Mouse (Mus musculus) retina, postnatal 1 day (tissue): ENCODE measurements around the gene Cep97.
"Not testable (repeated sequence)": the region's sequence is repeated elsewhere in the genome, so short reads cannot be mapped to it uniquely, and the experiment has no call there.

ENCODE experiments used
- DNase-seq: peaks from one replicate; pipeline ENCODE4 v3.0.0-alpha.2; 2012

Cep97 gene

DNA sequence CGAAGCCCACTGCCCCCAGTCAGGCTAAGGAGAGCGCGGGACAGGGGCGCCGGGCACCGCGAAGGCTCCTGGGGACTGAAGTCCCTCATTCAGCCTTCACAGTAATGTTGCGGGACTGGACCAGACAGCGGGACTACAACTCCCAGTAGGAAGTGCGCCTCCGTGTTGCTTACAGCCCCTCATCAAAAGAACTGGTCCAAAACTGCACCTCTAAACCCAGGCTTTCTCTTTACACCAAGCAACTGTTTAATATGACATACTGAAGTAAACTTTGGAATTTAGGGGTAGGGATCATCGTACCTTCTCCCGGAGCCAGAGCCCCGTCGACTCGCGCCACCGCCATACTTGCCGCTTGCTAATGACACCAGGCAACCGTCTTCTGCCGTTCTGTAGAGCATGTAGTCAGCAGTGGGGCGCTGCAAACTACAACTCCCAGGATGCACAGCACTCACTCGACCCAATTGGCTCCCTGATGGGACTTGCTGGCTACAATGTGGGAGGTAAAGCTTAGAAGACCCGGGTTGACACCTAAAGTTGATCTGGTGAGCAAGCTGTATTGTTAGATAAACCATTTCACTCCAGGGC, at the start of gene Cep97:
Cep97 (minus strand) TSS at position 403 of the 585 bp plus-strand sequence.
- peak; percentile 96 for DNase-seq

DNA sequence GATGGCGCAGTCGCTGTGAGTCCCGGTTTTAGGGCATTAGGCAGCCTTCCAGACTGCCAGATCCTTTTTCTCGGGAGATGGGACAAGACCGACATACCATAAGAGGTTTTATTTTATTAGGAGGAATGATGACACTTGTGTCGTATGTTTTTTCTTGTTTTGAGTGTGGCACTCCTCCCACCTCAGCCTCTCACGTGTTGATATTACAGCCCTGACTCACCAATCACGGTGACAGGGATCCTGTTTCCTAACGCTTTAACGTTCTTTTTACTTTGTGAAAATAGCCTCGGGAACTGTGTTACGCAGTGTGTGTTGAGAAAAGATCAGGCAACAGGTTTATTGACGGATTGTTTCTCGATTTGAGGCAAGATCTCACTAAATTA, 40.2 kb upstream of the Cep97 start:
- DNase-seq = no peak

DNA sequence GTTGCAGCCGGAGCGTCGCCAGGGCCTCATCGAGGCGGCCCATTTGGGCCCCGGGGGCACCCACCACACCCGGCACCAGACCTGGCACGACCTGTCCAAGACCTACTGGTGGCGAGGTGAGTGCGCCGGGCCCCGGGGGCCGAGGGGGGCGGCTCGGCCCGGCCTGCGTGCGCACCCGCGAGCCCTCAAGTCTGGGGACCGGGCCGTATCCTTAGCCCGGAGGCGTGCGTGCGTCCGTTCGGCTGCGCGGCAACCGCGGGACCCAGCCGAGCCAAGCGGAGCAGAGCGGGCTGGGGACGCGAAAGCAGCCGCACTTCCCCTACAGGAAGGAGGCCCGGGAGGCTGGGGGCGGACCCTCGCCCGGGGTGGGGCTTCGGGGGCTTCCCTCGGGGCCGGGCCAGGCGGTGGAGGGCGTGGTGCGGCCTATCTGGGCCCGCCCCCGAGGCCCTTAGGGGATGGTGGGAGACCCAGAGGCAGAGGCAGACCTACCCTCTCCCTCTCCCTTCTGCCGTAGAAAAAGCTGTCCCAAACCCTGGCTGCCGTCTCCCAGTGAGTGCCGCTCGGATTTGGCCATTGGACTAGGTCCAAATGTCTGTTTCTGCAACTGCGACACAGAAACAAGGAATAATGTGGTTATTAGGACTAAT, 39.7 kb upstream of the Cep97 start:
- DNase-seq = peak; percentile 92

DNA sequence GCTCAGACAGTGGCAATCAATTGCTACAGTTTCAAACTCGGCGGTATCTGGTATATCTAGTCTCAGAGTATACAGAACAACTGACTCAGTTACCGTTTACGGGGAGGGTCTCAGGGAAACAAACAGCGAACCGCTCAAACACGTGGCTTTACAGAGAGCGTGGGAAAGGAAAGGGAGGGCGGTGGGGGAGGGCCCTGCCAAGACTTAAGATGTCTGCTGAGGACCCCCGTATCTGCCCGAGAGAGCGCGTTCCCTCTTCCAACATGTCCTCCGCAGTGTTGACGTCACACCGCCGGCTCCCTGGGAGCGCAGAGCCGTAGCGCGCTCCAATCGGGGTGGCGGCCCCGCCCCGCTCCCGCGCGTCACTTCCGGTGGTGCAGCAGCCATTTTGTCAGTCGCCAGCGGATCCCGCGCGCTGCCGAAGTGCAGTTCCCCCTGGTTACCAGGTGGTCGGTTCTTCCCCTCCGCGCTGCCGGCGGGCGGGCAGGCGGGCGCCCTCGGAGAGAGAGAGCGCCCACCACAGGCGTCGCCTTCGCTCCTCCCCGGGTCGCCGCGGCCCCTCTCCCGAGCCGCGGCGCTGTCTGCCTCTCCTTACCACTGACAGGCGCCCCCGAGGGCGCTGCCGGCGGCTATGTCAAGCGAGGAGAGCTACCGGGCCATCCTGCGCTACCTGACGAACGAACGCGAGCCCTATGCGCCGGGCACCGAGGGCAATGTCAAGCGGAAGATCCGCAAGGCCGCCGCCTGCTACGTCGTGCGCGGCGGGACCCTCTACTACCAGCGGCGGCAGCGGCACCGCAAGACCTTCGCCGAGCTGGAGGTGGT, 39.0 kb upstream of the Cep97 start, which contains the start of gene Zbtb11:
Zbtb11 (plus strand) TSS at position 453 of the 825 bp plus-strand sequence.
- peak; percentile 100 for DNase-seq

DNA sequence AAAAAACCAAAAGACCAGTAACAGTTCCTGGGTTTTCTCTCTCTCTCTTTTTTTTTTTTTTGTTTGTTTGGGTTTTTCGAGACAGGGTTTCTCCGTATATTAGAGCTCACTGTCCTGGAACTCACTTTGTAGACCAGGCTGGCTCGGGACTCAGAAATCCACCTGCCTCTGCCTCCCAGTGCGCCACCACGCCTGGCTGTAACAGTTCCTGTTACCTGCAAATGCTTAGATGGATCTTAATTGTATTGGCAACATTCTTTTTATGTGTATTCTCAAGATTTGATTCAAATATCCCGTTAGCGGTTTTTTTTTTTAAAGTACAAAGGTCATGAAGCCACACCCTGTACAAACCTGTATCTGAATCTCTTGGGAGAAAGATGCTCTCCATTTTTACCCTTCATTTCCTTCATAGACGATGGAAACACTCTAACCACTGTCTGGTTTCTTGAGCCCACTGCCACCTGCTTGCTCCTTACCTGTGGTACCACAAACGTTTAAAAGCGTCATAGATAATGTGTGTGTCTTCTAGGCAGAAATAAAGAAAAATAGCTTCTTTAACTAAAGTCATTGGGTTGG, 38.1 kb upstream of the Cep97 start:
- DNase-seq = no peak

DNA sequence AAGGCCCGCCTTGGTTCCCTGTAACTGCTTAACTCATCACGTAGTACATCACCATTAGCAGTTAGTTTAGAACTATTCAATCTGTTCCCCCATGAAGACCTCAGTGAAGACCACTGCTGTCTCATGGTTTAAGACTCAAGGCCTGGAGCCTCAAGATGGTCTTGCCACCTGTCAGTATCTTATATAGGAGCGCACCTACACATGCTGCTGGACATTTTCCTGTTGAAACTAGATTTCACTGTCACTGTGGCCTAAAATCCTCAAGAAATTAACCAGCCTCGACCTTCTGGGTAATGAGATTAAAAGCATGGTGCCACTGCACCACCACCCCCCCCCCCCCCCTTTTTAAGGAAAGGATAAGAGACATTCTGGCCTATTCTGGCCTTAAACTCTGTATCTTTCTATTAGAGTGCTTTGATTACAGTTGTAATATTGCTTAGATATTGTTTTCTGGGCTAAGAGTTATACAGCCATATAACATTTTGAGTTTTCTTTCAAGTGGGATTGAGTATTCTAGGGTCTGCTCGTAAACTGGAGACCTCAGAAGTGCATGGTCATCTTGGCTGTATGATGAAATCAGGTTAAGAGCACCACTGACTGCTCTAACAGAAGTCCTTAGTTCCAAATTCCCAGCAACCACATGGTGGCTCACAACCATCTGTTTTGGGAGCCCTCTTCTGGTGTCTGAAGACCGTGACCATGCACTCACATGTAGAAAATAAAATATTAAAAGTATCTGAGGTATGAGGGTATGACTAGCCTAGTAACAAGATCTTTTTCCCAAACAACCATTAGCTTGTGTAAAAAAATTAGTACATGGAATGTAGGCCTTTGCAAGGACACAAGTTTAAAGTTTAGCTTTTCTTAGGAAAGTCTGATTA, 37.3 kb upstream of the Cep97 start:
- no peak for DNase-seq

DNA sequence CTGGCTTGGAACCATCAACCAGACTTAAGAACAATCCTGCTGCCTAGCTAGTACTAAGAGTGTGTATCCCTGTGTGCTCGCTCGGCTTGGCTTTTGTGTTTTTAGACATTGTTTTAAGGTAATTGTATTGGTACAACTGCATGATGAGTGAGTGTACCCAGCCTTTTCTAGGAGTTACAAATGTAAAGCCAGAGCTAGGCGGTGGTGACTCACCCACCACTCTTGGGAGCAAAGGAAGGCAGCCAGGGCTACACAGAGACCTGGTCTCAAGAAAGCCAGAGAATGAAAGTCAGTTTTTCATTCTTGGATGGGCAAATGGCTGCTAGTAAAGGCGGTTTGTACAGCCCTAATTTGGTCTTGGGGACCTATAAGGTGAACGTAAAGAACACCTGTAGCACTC, 35.8 kb upstream of the Cep97 start:
- no peak for DNase-seq

DNA sequence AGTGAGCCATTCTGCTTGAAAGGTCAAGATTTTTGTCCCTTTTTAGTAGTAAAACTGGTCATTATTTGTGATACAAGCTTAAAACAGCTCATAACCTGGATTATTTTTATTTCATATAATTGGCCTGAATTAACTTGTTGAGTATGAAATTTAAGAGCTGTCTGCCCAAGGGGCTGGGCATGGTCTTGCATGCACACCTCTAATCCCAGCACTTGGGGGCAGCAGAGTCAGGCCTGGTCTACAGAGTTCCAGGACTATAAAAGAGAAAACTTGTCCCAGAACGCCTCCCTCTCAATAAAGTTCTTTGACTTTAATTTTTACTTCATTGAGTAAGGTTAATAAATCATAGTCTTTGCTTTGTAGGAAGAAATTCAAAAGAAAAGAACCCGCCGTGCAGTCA, 34.5 kb upstream of the Cep97 start:
- DNase-seq = peak; percentile 59

DNA sequence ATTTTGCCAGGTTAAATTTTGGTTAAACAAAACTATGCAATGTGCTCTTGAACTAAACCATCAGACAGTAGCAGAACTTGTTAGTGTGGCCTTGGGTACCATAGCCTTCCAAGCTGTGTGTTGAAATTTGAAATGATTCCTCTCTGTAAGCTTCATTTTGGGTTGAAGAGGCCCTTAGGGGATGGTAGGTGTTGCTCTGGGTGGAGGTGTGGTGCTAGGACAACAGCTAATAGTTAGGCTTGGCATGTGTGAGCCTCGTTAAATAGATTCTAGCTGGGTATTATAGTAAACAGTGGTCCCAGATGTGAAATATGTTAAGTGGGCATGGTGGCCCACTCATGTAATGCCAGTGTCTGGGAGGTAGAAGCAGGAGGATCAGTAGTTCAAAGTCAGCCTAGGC, 32.6 kb upstream of the Cep97 start:
- DNase-seq = no peak

DNA sequence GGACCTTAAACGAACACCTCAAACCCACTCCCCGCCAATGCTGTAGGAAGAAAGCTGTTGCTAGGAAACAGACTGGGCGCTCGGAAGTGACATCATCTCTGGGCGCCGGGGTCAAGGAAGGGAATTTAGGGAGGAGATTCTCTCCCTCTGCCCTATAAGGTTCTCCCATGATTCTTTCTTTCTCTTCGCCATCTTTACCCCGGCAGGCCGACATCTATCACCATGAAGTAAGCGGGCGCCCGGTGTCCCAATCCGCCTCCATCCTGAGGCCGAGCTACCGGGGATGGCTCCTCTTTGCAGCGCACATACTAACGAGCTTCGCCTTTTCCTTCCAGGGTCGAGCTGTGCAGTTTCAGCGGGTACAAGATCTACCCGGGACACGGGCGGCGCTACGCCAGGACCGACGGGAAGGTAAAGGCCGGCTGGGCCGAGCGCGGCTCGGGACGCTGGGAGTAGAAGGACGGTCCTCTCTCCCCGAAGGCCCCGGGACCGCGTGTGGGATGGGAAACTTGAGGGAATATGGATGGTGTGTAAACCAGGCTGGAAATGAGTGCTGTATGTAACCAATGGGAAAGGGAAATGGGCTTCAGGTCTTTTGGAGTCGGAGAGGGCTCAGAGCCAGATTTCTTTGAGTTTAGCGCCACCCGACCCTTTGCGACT, 31.7 kb upstream of the Cep97 start, which contains the start of gene Rpl24:
Rpl24 (plus strand) TSS at position 64 of the 660 bp plus-strand sequence.
- DNase-seq = peak; percentile 98

DNA sequence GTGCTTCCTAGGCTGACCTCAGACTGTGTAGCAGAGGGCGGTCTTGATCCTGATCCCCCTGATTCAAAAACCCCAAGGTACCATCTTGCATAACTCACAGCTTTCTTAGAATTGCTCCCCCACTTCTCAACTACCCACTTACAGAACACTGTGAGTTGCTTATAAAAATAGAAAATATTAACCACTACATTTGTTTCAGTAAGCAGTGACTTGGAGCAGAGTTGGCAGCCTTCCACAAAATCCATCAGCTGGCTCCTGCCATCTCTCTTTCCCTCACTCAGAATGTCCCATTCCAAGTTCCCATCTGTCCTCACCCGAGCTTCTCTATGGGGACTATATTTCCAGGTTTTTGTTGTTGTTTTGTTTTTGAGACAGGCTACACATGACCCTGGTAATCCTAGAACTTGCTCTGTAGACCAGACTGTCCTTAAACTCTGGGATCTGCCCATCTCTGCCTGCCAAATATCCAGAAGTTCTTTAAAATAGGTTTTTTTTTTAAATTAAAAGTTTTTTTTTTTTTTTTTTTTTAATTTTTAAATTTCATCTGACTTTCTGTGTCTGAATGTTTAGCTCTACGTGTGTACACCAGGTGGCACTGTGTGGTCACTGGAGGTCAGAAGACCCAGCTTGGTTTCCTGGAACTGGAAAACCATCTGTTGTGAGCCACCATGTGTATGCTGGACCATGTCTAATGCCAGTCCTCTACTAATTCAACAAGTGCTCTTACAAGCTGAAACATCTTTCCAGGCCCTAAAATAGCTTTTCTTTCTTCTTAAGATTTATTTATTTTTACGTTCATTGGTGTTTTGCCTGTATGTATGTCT, 29.7 kb upstream of the Cep97 start:
- peak; percentile 55 for DNase-seq

DNA sequence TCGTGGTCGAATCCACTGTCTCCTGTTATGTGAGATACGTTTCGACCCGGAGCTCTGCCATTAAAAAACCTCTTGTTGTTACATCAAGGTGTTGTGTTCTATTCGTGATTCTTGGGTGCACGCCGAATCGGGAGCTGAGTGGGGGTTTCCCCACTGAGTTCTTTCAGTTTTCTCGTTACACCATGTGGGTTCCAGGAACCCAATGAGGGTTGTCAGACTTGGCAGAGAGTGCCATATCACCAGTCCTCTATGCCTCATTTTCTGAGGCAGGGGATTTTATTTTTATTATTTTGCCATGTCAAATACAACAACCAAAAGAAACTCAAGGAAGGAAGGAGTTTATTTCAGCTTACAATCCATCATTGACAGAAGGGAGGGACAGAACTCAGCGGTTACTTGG, 28.4 kb upstream of the Cep97 start:
- not testable (repeated sequence) for DNase-seq

DNA sequence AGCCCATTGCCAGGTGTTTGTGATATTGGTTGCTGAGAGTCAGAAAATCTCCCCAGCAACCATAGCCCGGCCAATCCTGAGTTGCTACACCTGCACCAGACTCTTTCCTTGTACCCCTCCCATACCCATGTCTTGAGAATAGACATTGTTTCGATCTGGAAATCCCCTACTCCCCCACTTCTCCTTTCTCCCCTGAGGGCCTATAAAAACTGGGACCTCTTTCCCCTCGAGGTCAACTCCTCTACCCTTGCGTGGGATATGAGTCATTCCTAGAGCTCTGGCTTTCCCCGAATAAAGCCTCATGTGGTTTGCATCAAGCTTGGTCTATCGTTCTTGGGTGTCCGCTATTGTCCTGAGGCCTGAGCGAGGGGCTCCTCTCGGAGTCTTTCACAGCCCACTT, 19.5 kb upstream of the Cep97 start:
- DNase-seq = not testable (repeated sequence)

DNA sequence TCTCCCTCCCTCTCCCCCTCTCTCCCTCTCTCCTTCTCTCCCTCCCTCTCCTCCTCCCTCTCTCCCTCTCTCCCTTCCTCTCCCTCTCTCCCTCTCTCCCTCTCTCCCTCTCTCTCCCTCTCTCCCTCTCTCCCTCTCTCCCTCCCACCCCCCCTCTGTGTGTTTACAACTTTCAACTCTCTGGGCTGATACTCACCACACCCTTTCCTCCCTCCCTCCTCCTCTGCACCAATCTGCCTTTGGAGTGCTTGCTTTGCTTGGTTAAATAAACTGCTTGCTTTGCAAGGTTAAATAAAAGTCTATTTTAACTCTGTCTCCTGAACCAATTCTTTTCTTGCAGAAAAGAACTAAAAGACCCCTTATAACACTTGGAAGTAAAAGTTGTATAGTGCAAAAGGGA, 18.1 kb upstream of the Cep97 start:
- no peak for DNase-seq

DNA sequence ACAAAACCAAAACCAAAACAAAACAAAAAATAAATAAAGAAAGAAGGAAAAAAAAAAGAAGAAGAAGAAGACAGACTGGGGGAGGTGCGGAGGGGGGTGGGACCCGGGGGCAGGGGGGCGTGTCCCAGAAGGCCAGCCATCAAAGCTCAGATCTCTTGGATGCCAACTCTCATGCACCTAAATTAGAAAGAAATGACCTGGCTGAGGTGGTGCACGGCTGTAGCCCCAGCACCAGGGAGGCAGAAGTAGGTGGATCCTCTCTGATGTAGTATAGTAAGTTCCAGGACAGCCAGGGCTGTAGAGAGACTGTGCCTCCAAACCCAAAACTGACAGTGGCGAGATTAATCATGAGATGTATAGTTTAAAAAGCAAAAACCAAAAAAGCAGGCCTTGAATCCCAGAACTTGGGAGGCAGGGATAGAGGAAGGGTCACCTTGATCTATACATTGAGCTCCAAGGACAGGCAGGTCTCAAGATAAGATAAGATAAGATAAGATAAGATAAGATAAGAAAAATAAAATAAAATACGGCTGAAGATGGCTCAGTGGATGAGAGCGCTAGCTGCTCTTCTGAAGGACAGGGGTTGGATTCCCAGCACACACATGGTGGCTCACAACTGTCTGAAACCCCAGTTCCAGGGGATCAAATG, 17.1 kb upstream of the Cep97 start:
- DNase-seq = no peak

DNA sequence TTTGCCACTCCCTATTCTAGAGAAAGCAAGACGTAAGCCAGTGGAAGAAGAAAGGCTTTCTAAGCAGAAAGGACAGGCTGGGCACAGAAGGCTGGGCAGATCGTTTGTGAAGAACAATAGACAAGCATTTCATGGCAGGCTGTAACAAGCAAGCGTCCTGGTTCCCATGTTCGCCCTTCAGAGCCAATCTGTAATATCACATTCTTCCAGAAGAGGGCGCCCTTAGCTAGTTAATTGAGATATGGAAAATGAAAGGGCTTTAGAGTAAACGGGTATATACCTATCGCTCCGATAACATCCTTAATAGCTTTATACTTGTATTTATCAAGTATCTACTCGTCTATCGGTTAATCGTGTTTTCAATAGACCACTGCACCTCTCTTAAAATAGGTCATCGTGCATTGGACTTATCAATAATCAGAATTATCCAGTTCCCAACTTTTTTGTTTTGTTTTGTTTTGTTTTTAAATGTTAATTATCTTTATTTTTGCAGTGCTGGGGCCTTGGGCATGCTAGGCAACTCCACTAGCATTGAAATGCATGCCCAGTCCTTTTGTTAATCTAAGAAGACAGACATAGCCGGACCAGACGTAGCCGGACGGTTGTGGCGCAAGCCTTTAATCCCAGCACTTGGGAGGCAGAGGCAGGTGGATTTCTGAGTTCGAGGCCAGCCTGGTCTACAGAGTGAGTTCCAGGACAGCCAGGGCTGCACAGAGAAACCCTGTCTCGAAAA, 16.5 kb upstream of the Cep97 start:
- peak; percentile 93 for DNase-seq

DNA sequence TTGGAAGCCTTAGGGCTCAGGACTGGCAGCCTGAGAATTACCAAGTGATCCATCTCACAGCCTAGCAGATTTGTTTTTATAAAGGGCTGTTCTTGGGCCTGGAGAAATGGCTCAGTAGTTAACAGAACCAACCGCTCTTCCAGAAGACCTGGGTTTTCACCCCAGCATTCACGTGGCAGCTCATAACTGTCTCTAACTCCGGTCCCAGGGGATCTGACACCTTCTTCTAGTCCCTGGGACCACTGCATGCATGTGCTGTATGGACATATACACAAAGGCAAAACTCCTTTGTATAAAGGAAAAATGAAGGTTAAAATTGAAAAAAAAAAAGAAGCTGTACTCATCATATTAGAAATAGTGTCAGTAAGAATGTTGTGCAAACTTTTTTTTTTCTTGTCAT, 15.8 kb upstream of the Cep97 start:
- DNase-seq = no peak

DNA sequence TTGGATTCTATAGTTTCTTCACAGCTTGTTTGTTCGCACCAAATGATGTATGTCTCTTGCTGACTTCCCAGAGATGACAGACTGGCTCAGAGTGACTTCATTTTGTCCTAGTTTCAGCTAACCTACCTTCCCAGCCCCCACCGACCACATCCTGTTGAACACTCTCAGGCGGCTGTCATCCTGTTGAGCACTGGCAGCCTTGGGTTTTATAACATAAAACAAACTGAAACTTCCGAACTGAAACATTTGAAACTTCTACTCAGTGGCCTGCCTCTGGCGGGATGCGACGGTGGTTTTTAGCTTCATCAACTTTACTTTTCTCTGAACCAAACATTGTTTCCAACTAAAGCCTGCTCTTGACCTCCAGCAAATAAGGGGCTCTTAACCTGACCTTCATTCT, 14.3 kb upstream of the Cep97 start:
- no peak for DNase-seq

DNA sequence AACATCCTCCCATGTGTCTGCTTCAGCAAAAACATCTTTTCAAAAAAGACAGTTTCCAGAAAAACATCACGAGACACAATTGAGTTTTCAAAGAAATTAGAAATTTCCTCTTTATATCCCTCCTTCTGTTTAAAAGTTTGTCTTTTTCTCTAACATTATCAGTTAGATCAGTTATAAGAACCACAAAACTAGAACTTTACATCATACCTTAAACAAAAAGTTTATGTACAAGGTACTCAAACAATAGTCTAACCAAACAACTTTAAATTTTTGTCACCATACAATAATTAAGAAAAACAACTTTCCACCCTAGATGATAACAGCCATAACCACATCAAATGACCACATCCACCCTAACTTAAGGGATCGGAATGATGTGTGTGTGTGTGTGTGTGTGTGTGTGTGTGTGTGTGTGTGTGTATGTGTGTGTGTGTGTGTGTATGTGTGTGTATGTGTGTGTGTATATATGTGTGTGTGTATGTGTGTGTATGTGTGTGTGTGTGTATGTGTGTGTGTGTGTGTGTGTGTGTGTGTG, 13.3 kb upstream of the Cep97 start:
- DNase-seq = not testable (repeated sequence)

DNA sequence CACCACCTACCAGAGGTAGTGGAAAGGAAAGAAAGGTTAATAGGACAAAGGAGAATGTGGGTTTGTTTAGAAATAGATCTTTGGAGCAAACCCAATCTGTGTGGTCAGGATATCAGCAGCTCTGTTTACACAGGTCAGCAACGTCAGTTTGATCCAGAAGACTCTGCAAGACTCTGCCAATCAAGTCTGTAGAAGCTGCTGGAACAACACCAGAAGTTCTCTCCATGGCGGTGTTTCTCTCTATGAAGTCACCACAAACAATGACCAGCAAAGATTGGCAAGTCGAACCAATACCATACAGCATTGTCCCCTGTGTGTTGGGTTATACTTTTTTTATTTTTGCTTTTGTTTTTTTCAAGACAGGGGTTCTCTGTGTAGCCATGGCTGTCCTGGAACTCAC, 12.6 kb upstream of the Cep97 start:
- no peak for DNase-seq
